Mouse (Mus musculus) limb, embryonic 11.5 days (tissue): ENCODE data around the gene Nup210. TPM values are rescaled to one million over a fixed set of nuclear protein-coding genes. Genes with fewer than 3 reads are reported as not detected.
A peak's percentile ranks its signal among the peaks of the same experiment; 100 is the strongest.

Experiments used
- ATAC-seq: fragments of 200-750 bp; cut with Nextera tagmentation; 2 replicates; pipeline ENCODE4 v1.8.0; 2017; ENCODE audit warnings: low read depth; ENCODE audit not compliant: insufficient number of reproducible peaks, low FRiP score, low TSS enrichment
- DNase-seq: peaks from one replicate; pipeline ENCODE4 v3.0.0-alpha.2; 2015; ENCODE audit warnings: low spot score
- H3K27ac ChIP-seq: fragments of 300-500 bp; sonication (generic); replicated peaks from 2 replicates; pipeline ENCODE4 v1.5.1; 2014; ENCODE audit warnings: low read depth, mild to moderate bottlenecking, low read length
- H3K27me3 ChIP-seq: fragments of 300-500 bp; sonication (generic); 2 replicates; pipeline ENCODE4 v1.6.1; 2014; ENCODE audit warnings: mild to moderate bottlenecking, low read length, mixed read lengths; ENCODE audit not compliant: control insufficient read depth, insufficient read depth
- H3K36me3 ChIP-seq: fragments of 300-500 bp; sonication (generic); 2 replicates; pipeline ENCODE4 v1.6.1; 2014; ENCODE audit warnings: mild to moderate bottlenecking, low read length, moderate library complexity, mixed read lengths; ENCODE audit not compliant: control insufficient read depth, insufficient read depth
- H3K4me1 ChIP-seq: fragments of 300-500 bp; sonication (generic); 2 replicates; pipeline ENCODE4 v1.6.1; 2014; ENCODE audit warnings: low read length, mixed read lengths; ENCODE audit not compliant: control insufficient read depth, insufficient read depth
- H3K4me2 ChIP-seq: fragments of 300-500 bp; sonication (generic); 2 replicates; pipeline ENCODE4 v1.6.1; 2014; ENCODE audit warnings: low read depth, mild to moderate bottlenecking, moderate library complexity; ENCODE audit not compliant: severe bottlenecking
- H3K4me3 ChIP-seq: fragments of 300-500 bp; sonication (generic); 2 replicates; pipeline ENCODE4 v1.5.1; 2014; ENCODE audit warnings: low read depth, low read length
- H3K9ac ChIP-seq: fragments of 300-500 bp; sonication (generic); 2 replicates; pipeline ENCODE4 v1.6.1; 2014; ENCODE audit warnings: mild to moderate bottlenecking, low read length
- H3K9me3 ChIP-seq: fragments of 300-500 bp; sonication (generic); 2 replicates; pipeline ENCODE4 v1.6.1; 2016; ENCODE audit warnings: low read length; ENCODE audit not compliant: control insufficient read depth
- WGBS: fragments of 180-500 bp; shearing (Covaris S2); extraction: QIAGEN DNeasy Blood & Tissue Kit; methylation state at CpG from one replicate; pipeline ENCODE4 v1.1.7; 2014; 5-methylcytosine and 5-hydroxymethylcytosine counted together
- polyA plus RNA-seq: library from polyadenylated mRNA; unstranded; fragments of >200 nt; fragmentation: Nextera tagmentation; extraction: Ambion mirVana; gene quantifications from 2 replicates; pipeline ENCODE4 v1.2.1, GENCODE M21; 2014

Gene Nup210
- polyA plus RNA-seq, 1 experiment from 2014 or later, result 4.3 TPM

DNA sequence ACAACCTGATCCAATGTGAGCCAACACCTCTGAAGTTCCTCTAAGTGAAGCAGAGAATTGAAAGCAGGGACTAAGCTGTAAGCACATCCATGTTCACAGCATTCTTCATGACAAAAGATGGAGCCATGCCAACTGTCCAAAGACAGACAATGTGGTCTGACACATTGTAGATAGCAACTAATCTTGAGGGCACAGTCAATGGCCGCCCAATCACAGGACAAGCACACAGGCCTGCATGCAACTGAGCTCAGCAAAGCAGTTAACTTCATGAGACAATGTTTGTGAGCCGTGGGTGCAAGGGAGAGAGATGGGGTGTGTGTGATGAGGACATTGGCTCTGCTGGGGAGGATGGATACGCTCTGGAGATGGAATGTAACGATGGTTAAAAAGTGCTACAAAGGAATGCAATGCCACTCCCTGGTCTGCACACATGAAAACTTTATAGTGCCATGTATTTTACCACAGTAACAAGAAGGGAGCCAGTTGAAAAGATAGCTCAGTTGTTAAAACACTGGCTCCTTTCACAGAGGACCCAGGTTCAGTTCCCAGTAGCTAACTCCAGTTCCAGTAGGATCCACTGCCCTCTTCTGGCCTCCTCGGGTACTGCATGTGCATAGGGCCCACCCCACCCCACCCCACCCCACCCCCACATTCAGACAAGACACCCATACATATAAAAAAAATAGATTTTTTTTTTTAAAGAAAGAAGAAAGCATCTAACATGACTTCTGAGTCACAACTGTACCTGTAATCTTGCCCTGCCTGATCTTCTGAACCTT is 31.3 kb downstream of the Nup210 start:
- DNase-seq (no peak), ATAC-seq (no peak)
- Histone ChIP-seq H3K27me3 (no peaks in the 10 kb centered on the region), H3K4me3 (no peak overlapping the region), H3K9ac (no peak overlapping the region), H3K36me3 (no peaks in the 10 kb centered on the region), H3K4me1 (no peaks in the 10 kb centered on the region), H3K9me3 (no peaks in the 10 kb centered on the region), H3K27ac (no peak overlapping the region), H3K4me2 (no peak overlapping the region)
- 78% methylated on average over 5 of the region's 5 CpGs for WGBS

DNA sequence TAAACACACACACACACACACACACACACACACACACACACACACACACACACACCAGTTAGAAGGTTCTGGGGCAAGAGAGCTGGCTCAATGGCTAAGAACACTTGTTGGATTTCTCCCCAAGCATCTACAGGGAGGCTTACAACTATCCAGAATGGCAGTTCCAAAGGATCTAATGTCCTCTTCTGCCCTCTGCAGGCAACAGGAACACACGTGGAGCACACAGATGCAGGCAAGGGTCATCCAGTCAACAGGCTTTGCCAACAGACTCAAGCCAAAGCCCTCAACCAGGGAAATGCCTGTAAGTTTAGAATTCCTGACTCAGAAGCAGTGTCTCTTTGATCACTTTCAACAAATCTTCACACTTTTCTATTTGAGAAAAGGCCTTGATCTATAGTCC is 36.6 kb downstream of the Nup210 start:
- no peaks in the 10 kb centered on the region for H3K27me3 ChIP-seq
- no peaks in the 10 kb centered on the region for H3K36me3 ChIP-seq
- no peaks in the 10 kb centered on the region for H3K4me1 ChIP-seq
- WGBS, result 28% methylated on average over 1 of the region's 1 CpGs
- DNase-seq (no peak), ATAC-seq (no peak)
- no peak overlapping the region for H3K4me3 ChIP-seq
- H3K9ac ChIP-seq, result no peak overlapping the region
- no peak overlapping the region for H3K4me2 ChIP-seq
- no peaks in the 10 kb centered on the region for H3K9me3 ChIP-seq
- H3K27ac ChIP-seq, result no peak overlapping the region

GRCm38 (mm10) chr6:91076249-91076648 is 40.4 kb downstream of the Nup210 start:
- Histone ChIP-seq H3K9ac (no peak overlapping the region), H3K9me3 (no peaks in the 10 kb centered on the region), H3K4me3 (no peak overlapping the region), H3K27me3 (no peaks in the 10 kb centered on the region), H3K4me1 (no peaks in the 10 kb centered on the region), H3K36me3 (no peaks in the 10 kb centered on the region; the same call in 1 of the 2 replicates), H3K4me2 (no peak overlapping the region), H3K27ac (no peak overlapping the region)
- 83% methylated on average over 9 of the region's 9 CpGs for WGBS
- no peak for ATAC-seq
- no peak for DNase-seq

GRCm38 (mm10) chr6:91068511-91068910 is 48.1 kb downstream of the Nup210 start:
- H3K9ac ChIP-seq, result no peak overlapping the region
- H3K4me2 ChIP-seq, result no peak overlapping the region
- ATAC-seq (no peak), DNase-seq (no peak)
- no peak overlapping the region for H3K27ac ChIP-seq
- 71% methylated on average over 1 of the region's 1 CpGs for WGBS
- H3K4me1 ChIP-seq, result no peaks in the 10 kb centered on the region
- H3K36me3 ChIP-seq, result no peaks in the 10 kb centered on the region; the same call in 1 of the 2 replicates
- H3K27me3 ChIP-seq, result no peaks in the 10 kb centered on the region
- no peak overlapping the region for H3K4me3 ChIP-seq
- no peaks in the 10 kb centered on the region for H3K9me3 ChIP-seq

DNA sequence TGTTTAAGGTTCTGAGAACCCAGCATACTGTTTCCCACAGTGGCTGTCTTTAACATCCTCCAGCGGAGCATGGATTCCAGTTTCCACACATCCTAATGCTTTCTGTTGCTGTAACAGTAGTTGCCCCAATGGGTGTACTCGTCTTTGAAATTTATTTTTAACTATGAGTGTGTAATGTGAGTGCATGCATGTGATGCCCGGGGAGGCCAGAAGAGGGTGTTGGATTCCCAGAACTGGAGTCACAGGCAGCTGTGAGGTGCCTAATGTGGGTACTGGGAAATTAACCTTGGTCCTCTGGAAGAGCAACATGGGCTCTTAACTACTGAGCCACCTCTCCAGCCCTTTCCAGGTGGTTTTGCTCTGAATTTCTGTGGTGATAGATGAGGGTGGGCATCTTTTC is 49.6 kb downstream of the Nup210 start:
- no peaks in the 10 kb centered on the region for H3K36me3 ChIP-seq
- no peak for ATAC-seq
- 94% methylated on average over 3 of the region's 3 CpGs for WGBS
- no peak overlapping the region for H3K27ac ChIP-seq
- H3K9me3 ChIP-seq, result no peaks in the 10 kb centered on the region
- no peaks in the 10 kb centered on the region for H3K27me3 ChIP-seq
- no peak overlapping the region for H3K4me3 ChIP-seq
- no peaks in the 10 kb centered on the region for H3K4me1 ChIP-seq
- H3K4me2 ChIP-seq, result no peak overlapping the region
- no peak for DNase-seq
- no peak overlapping the region for H3K9ac ChIP-seq

- no peak overlapping the region for H3K4me2 ChIP-seq
- ATAC-seq (no peak), DNase-seq (no peak)
- H3K9ac ChIP-seq, result no peak overlapping the region
- H3K4me1 ChIP-seq, result no peaks in the 10 kb centered on the region
- H3K4me3 ChIP-seq, result no peak overlapping the region
- H3K36me3 ChIP-seq, result no peaks in the 10 kb centered on the region
- WGBS, result 84% methylated on average over 2 of the region's 2 CpGs
- no peaks in the 10 kb centered on the region for H3K27me3 ChIP-seq
- H3K27ac ChIP-seq, result no peak overlapping the region
- no peaks in the 10 kb centered on the region for H3K9me3 ChIP-seq
Observed at GRCm38 (mm10) chr6:91061296-91061695, 55.3 kb downstream of the Nup210 start.

GRCm38 (mm10) chr6:91059711-91060110 is 56.9 kb downstream of the Nup210 start:
- ATAC-seq (no peak), DNase-seq (peak; percentile 66)
- Histone ChIP-seq H3K4me2 (no peak overlapping the region), H3K36me3 (no peaks in the 10 kb centered on the region), H3K4me3 (no peak overlapping the region), H3K4me1 (no peaks in the 10 kb centered on the region), H3K27me3 (no peaks in the 10 kb centered on the region), H3K27ac (no peak overlapping the region), H3K9ac (no peak overlapping the region), H3K9me3 (no peaks in the 10 kb centered on the region)
- WGBS, result 33% methylated on average over 2 of the region's 2 CpGs

GRCm38 (mm10) chr6:91057989-91058388 is 58.6 kb downstream of the Nup210 start:
- Histone ChIP-seq H3K4me2 (no peak overlapping the region), H3K27me3 (no peaks in the 10 kb centered on the region), H3K9me3 (no peaks in the 10 kb centered on the region), H3K9ac (no peak overlapping the region), H3K27ac (no peak overlapping the region), H3K4me3 (no peak overlapping the region), H3K4me1 (no peaks in the 10 kb centered on the region), H3K36me3 (no peaks in the 10 kb centered on the region)
- no peak for ATAC-seq
- no peak for DNase-seq
- 92% methylated on average over 2 of the region's 2 CpGs for WGBS

- DNase-seq (no peak), ATAC-seq (no peak)
- H3K9ac ChIP-seq, result no peak overlapping the region
- H3K27me3 ChIP-seq, result no peaks in the 10 kb centered on the region
- H3K4me3 ChIP-seq, result no peak overlapping the region
- no peaks in the 10 kb centered on the region for H3K4me1 ChIP-seq
- no peak overlapping the region for H3K27ac ChIP-seq
- H3K36me3 ChIP-seq, result no peaks in the 10 kb centered on the region
- H3K9me3 ChIP-seq, result no peaks in the 10 kb centered on the region
- no peak overlapping the region for H3K4me2 ChIP-seq
Observed at GRCm38 (mm10) chr6:91056348-91056747, 60.3 kb downstream of the Nup210 start.
